Mouse (Mus musculus) forebrain, embryonic 10.5 days (tissue): Measurements from ENCODE around the gene G6pc. TPM values are rescaled to one million over a fixed set of nuclear protein-coding genes. Genes with fewer than 3 reads are reported as not detected.
"Not testable (repeated sequence)": the region's sequence is repeated elsewhere in the genome, so short reads cannot be mapped to it uniquely, and the experiment has no call there.

Experiments
- DNase-seq: peaks from one replicate; pipeline ENCODE4 v3.0.0-alpha.2; 2017; ENCODE audit warnings: low spot score; ENCODE audit errors: extremely low spot score
- H3K27ac ChIP-seq: fragments of 300-500 bp; sonication (generic); 2 replicates; pipeline ENCODE4 v1.5.1; 2016; ENCODE audit warnings: mild to moderate bottlenecking
- H3K27me3 ChIP-seq: fragments of 300-500 bp; sonication (generic); 2 replicates; pipeline ENCODE4 v1.6.1; 2016; ENCODE audit warnings: mild to moderate bottlenecking; ENCODE audit not compliant: poor library complexity, severe bottlenecking
- H3K36me3 ChIP-seq: fragments of 300-500 bp; sonication (generic); replicated peaks from 2 replicates; pipeline ENCODE4 v1.6.1; 2016; ENCODE audit warnings: mild to moderate bottlenecking, moderate library complexity
- H3K4me1 ChIP-seq: fragments of 300-500 bp; sonication (generic); 2 replicates; pipeline ENCODE4 v1.6.1; 2016
- H3K4me3 ChIP-seq: fragments of 300-500 bp; sonication (generic); 2 replicates; pipeline ENCODE4 v1.5.1; 2016; ENCODE audit warnings: mild to moderate bottlenecking, moderate library complexity
- H3K9me3 ChIP-seq: fragments of 300-500 bp; sonication (generic); 2 replicates; pipeline ENCODE4 v1.6.1; 2016; ENCODE audit warnings: mild to moderate bottlenecking, moderate library complexity
- WGBS: fragments of 180-500 bp; shearing (Covaris S2); methylation state at CpG from one replicate; pipeline ENCODE4 v1.1.7; 2016; 5-methylcytosine and 5-hydroxymethylcytosine counted together
- polyA plus RNA-seq: library from polyadenylated mRNA; unstranded; fragments of >200 nt; fragmentation: Nextera tagmentation; extraction: Ambion mirVana; gene quantifications from 2 replicates; pipeline ENCODE4 v1.2.1, GENCODE M21; 2016

The G6pc gene
- not detected in 2 replicates for polyA plus RNA-seq

DNA sequence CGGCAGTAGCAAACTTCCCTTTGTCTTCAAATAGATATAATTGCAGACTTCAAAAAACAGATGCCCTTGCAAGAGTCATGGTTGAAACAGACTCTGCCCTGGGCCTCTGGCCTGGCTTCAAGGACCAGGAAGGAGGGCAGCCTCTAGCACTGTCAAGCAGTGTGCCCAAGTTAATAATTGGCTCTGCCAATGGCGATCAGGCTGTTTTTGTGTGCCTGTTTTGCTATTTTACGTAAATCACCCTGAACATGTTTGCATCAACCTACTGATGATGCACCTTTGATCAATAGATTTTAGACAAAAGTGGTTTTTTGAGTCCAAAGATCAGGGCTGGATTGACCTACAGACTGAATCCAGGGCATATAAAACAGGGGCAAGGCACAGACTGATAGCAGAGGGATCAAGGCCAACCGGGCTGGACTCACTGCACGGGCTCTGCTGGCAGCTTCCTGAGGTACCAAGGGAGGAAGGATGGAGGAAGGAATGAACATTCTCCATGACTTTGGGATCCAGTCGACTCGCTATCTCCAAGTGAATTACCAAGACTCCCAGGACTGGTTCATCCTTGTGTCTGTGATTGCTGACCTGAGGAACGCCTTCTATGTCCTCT lies at the start of gene G6pc:
Gene G6pc, plus strand, starts transcription at position 236 of the 610 bp plus-strand sequence.
- Histone ChIP-seq H3K36me3 (no peaks in the 10 kb centered on the region), H3K27ac (no peak within 1 kb of the TSS), H3K4me1 (no peaks in the 10 kb centered on the region), H3K27me3 (no peaks in the 10 kb centered on the region), H3K9me3 (no peaks in the 10 kb centered on the region), H3K4me3 (no peak within 1 kb of the TSS)
- WGBS, result 87% methylated on average over 8 of the region's 8 CpGs
- DNase-seq, result no peak

DNA sequence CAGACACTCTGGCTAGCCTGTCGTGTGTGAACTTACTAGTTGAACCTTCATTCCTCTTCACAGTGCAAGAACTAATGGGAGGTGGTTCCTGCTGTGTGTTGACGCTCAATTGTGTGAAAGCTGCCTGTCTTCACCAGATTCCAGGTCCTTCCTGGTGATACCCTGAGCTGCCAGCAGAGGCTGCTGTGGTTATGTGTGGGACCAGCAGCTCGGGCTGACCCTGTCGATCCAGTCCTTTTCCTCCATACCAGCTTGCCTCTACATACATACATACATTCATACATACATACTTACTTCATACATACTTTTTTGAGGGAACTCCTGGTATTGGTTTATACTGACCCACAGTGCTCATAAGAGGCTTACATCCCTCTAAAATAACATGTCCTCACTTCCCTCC lies 43.8 kb upstream of the G6pc start:
- WGBS, result 22% methylated on average over 4 of the region's 4 CpGs
- no peak overlapping the region for H3K27ac ChIP-seq
- DNase-seq, result peak; percentile 62
- peaks cover 87% of the 10 kb centered on the region for H3K36me3 ChIP-seq
- no peaks in the 10 kb centered on the region for H3K27me3 ChIP-seq
- no peaks in the 10 kb centered on the region for H3K9me3 ChIP-seq
- H3K4me3 ChIP-seq, result no peak overlapping the region
- H3K4me1 ChIP-seq, result no peaks in the 10 kb centered on the region

DNA sequence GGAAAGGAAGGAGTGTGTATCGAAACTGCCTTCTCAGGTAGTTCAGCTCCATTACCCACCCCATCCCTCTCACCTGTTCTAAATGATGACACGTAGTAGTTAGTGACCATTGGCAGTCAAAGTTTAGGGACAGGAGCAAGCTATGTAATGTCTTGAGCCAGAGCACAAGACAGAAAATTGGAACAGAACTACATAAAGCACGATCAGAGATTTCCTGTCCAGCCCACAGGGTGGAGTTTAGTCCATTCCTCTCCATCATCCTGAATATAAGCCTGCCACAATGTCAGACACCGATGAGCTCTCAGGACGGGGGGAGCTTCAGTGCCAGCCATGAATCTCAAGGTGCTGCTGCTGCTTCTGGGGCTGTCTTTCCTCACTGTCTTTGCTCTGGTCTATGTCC lies 42.6 kb upstream of the G6pc start, which contains the start of gene Aoc2:
Gene Aoc2, plus strand, starts transcription at position 301 of the 400 bp plus-strand sequence.
- no peak within 1 kb of the TSS for H3K27ac ChIP-seq

DNA sequence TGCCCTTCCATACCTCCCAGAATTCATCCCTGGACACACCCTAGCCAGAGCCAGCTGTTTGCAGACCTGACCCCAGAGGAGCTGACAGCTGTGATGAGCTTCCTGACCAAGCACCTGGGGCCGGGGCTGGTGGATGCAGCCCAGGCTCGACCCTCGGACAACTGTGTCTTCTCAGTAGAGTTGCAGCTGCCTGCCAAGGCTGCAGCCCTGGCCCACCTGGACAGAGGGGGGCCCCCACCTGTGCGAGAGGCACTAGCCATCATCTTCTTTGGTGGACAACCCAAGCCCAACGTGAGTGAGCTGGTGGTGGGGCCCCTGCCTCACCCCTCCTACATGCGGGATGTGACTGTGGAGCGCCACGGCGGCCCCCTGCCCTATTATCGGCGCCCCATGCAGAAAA lies 42.2 kb upstream of the G6pc start:
- not testable (repeated sequence) for H3K4me3 ChIP-seq, H3K9me3 ChIP-seq, H3K27ac ChIP-seq, DNase-seq, H3K4me1 ChIP-seq, H3K27me3 ChIP-seq
- WGBS, result 95% methylated on average over 11 of the region's 11 CpGs
- peaks cover 74% of the 10 kb centered on the region for H3K36me3 ChIP-seq

More for the DNA sequence above, 42.6 kb upstream of the G6pc start, which contains the start of gene Aoc2:
- no peaks in the 10 kb centered on the region for H3K9me3 ChIP-seq
- no peak for DNase-seq
- H3K27me3 ChIP-seq, result no peaks in the 10 kb centered on the region
- 97% methylated on average over 5 of the region's 5 CpGs for WGBS
- H3K36me3 ChIP-seq, result peaks cover 79% of the 10 kb centered on the region
- H3K4me1 ChIP-seq, result no peaks in the 10 kb centered on the region
- no peak within 1 kb of the TSS for H3K4me3 ChIP-seq

DNA sequence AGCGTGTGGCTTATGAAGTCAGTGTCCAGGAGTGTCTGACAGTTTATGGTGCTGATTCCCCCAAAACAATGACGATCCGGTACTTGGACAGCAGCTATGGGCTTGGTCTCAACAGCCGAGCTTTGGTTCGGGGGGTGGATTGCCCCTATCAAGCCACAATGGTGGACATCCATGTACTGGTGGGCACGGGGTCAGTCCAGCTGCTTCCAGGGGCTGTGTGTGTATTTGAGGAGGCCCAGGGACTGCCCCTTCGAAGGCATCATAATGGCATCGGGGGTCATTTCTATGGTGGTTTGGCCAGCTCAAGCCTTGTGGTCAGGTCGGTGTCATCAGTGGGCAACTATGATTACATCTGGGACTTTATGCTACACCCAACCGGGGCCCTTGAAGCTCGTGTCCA lies 41.2 kb upstream of the G6pc start:
- no peak overlapping the region for H3K4me3 ChIP-seq

DNA sequence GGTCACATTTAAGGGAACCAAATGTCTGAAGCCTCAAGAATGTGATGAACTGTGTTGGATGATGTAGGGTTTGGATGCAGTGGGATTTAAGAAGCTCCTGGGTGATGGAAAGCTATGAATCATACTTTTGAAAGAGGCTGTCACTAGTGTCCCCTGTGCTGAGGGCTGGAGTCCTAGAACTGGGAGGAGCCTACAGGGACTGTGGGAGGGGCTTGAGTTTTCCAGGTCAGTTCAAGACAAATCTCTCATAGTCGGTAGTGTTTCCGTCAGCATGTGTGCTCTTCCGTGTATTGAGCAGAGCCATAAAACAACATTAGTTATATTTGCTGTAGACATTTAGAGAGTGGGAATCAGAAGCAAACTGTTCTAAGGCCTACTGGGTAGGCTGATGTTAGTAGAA lies 40.0 kb upstream of the G6pc start:
- H3K27me3 ChIP-seq, result no peaks in the 10 kb centered on the region
- no peak overlapping the region for H3K4me3 ChIP-seq
- peaks cover 53% of the 10 kb centered on the region for H3K36me3 ChIP-seq
- H3K9me3 ChIP-seq, result no peaks in the 10 kb centered on the region
- 56% methylated on average over 3 of the region's 3 CpGs for WGBS
- no peak overlapping the region for H3K27ac ChIP-seq
- H3K4me1 ChIP-seq, result 0 out of 2 replicates have a peak, but pooled peaks cover 3% of the 10 kb centered on the region
- no peak for DNase-seq

More for the DNA sequence above, 41.2 kb upstream of the G6pc start:
- H3K4me1 ChIP-seq, result 0 out of 2 replicates have a peak, but pooled peaks cover 3% of the 10 kb centered on the region
- 90% methylated on average over 11 of the region's 11 CpGs for WGBS
- DNase-seq, result no peak
- H3K36me3 ChIP-seq, result peaks cover 65% of the 10 kb centered on the region
- H3K27ac ChIP-seq, result no peak overlapping the region
- H3K27me3 ChIP-seq, result no peaks in the 10 kb centered on the region
- H3K9me3 ChIP-seq, result no peaks in the 10 kb centered on the region

DNA sequence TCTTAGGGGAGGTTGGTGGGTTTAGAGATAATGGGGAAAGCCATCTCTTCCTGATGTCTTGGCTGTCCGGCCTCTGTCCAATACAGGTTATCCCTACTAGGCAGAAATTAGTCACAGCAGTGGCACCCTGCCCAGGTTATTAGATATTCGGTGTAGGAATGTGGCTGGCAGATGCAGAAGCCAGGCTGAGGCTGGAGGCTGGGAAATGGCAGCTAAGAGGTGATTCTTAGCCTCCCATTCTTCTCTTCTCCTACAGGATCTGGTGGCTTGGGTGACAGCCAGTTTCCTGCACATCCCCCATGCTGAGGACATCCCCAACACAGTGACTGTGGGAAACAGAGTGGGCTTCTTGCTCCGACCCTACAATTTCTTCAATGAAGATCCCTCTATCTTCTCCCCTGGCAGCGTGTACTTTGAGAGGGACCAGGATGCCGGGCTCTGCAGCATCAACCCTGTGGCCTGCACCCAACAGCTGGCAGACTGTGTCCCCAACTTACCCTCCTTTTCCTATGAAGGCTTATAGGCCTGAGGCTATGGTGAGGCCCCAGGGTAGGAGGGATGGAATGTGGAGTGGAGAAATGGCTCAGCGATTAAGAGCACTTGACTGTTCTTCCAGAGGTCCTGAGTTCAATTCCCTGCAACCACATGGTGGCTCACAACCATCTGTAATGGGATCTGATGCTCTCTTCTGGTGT lies 38.3 kb upstream of the G6pc start:
- Histone ChIP-seq H3K27ac (no peak overlapping the region), H3K27me3 (no peaks in the 10 kb centered on the region), H3K9me3 (no peaks in the 10 kb centered on the region), H3K36me3 (peaks cover 35% of the 10 kb centered on the region), H3K4me1 (peaks cover 12% of the 10 kb centered on the region), H3K4me3 (no peak overlapping the region)
- no peak for DNase-seq
- WGBS, result 85% methylated on average over 6 of the region's 6 CpGs

DNA sequence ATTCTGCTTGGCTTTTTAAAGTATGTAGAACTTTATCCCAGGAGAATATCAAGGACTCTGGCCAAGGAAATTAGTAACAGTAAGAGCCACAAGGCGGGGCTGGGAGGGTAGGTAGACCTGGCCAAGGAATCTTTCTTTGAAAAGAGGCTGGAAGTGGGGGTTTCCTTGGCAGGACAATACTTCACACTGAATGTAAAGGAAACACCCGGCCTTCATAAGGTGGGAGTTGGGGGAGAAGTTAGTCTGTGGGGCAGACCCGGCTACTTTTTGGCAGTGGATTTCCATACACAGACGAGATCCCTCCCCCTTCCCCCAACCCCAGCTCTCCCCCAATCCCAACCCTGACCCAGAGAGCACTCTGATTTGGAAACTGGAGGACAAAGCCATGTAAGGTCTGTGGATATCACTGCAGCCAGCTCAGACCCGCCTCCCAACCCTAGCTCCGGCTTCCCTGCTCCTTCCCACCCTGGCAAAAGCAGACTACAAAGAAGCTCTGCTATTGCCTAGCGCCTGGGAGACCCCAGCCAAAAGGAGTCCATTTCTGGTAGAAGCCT lies 36.9 kb upstream of the G6pc start, which contains the start of gene Aoc3:
Gene Aoc3, plus strand, starts transcription at position 235 of the 554 bp plus-strand sequence.
- H3K9me3 ChIP-seq, result no peaks in the 10 kb centered on the region
- peaks cover 22% of the 10 kb centered on the region for H3K36me3 ChIP-seq
- 0 out of 2 replicates have a peak within 1 kb of the TSS, but pooled peaks have one; percentile 1 for H3K27ac ChIP-seq
- DNase-seq, result no peak
- H3K4me1 ChIP-seq, result peaks cover 20% of the 10 kb centered on the region
- H3K27me3 ChIP-seq, result no peaks in the 10 kb centered on the region
- H3K4me3 ChIP-seq, result no peak within 1 kb of the TSS
- 82% methylated on average over 7 of the region's 7 CpGs for WGBS

DNA sequence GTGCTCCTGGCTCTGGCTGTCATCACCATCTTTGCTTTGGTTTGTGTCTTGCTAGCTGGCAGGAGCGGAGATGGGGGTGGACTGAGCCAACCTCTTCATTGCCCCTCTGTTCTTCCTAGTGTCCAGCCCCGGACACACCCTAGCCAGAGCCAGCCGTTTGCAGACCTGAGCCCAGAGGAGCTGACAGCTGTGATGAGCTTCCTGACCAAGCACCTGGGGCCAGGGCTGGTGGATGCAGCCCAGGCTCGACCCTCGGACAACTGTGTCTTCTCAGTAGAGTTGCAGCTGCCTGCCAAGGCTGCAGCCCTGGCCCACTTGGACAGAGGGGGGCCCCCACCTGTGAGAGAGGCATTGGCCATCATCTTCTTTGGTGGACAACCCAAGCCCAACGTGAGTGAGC lies 36.4 kb upstream of the G6pc start:
- WGBS, result 88% methylated on average over 6 of the region's 6 CpGs
- DNase-seq, H3K4me3 ChIP-seq, H3K27me3 ChIP-seq, H3K9me3 ChIP-seq: not testable (repeated sequence)
- H3K36me3 ChIP-seq, result peaks cover 17% of the 10 kb centered on the region
- peaks cover 23% of the 10 kb centered on the region for H3K4me1 ChIP-seq
- H3K27ac ChIP-seq, result 0 out of 2 replicates have a peak overlapping the region, but pooled peaks have one; percentile 1

DNA sequence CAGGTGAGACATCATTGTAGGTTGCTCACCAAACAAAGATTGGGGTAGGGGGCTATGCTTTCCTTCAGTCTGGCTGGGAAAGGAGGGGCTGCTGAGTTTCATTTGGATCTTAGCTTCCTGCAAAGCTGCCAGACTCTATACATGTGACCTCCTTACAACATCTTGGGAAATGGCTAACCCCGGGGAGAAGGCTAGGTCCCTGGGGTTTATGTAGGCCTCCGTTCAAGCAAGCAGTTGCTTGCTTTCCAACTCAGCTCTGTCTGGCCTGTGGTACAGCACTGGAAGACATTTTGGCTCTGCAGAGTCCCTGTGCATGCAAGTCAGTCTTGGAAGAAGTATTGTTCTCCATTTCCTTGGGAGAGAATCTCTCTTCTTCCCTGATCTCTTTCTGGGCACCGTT lies 34.8 kb upstream of the G6pc start:
- 96% methylated on average over 3 of the region's 3 CpGs for WGBS

DNA sequence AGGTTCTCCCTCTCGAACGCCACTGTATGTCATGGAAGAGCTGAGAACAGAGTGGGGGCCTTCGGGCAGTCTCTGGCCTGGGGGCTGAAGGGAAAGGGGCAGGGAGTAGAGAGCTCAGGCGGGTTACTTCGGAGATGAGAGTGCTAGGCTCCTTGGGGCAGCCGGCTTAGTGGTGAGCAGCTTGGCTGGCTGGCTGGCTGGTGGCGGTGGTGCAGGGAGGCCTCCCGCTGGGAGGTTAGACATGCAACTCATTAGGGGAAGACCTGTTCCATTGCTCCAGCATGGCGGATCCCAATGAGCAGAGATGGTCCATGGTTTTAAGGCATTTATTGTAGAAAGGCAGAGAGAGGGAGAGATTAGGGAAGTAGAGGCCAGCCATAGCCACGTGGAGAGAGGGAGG lies 33.3 kb upstream of the G6pc start:
- peak overlapping the region; percentile 69 for H3K27ac ChIP-seq
- no peak for DNase-seq
- H3K4me1 ChIP-seq, result peaks cover 42% of the 10 kb centered on the region
- no peaks in the 10 kb centered on the region for H3K27me3 ChIP-seq
- no peak overlapping the region for H3K4me3 ChIP-seq
- H3K9me3 ChIP-seq, result no peaks in the 10 kb centered on the region
- peaks cover 3% of the 10 kb centered on the region for H3K36me3 ChIP-seq
- 25% methylated on average over 10 of the region's 10 CpGs for WGBS

More for the DNA sequence above, 34.8 kb upstream of the G6pc start:
- H3K9me3 ChIP-seq, result no peaks in the 10 kb centered on the region
- H3K27ac ChIP-seq, result no peak overlapping the region
- H3K36me3 ChIP-seq, result peaks cover 8% of the 10 kb centered on the region
- no peaks in the 10 kb centered on the region for H3K27me3 ChIP-seq
- H3K4me3 ChIP-seq, result no peak overlapping the region
- no peak for DNase-seq
- peaks cover 28% of the 10 kb centered on the region for H3K4me1 ChIP-seq

DNA sequence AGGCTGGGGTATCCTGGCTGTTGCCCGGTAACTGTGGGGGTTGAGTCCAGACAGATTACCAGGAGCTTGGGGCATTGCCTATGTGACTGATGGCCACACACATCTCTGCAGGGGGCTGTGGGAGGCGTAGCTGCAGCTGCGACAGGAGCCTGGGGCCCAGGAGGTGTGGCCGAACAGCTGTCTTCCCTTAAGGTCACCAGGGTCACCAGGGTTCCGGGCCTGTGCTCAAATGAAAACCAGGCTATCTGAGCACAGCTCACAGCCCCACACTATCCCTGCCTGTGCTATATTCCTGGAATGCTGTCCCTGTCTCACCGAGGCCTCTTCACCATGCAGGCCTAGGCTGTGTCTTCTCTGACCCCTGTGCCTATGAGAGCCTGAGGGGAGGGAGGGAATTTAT lies 32.8 kb upstream of the G6pc start:
- 5% methylated on average over 6 of the region's 6 CpGs for WGBS
- Histone ChIP-seq H3K4me3 (no peak overlapping the region), H3K9me3 (no peaks in the 10 kb centered on the region)

DNA sequence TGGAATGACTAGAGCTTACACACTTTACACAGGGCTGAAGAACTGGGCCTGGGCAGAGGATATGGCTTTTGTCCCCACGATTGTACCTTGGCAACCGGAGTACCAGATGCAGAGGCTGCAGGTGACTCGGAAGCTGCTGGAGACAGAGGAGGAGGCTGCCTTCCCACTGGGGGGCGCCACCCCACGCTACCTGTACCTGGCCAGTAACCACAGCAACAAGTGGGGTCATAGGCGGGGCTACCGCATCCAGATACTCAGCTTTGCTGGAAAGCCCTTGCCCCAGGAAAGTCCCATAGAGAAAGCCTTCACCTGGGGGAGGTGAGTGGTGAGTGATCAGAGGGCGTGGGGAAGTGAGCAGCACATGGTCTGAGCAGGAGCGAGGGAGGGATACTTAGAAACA lies 31.7 kb upstream of the G6pc start:
- WGBS, result 85% methylated on average over 9 of the region's 9 CpGs
- Histone ChIP-seq H3K27ac (no peak overlapping the region), H3K36me3 (no peaks in the 10 kb centered on the region), H3K4me3 (no peak overlapping the region), H3K4me1 (peaks cover 41% of the 10 kb centered on the region), H3K9me3 (no peaks in the 10 kb centered on the region), H3K27me3 (no peaks in the 10 kb centered on the region)
- no peak for DNase-seq

More for the DNA sequence above, 32.8 kb upstream of the G6pc start:
- Histone ChIP-seq H3K27ac (peak overlapping the region; percentile 69), H3K4me1 (peaks cover 42% of the 10 kb centered on the region), H3K36me3 (no peaks in the 10 kb centered on the region), H3K27me3 (no peaks in the 10 kb centered on the region)
- peak; percentile 51 for DNase-seq
